Mouse (Mus musculus): ENCODE data around the gene Abat. TPM values are rescaled to one million over a fixed set of nuclear protein-coding genes. Genes with fewer than 3 reads are reported as not detected.

The Abat gene
- total RNA-seq, 2 experiments from 2014 or later: 140 to 156 TPM

GRCm38 (mm10) chr16:8619659-8620314 is 106.6 kb downstream of the Abat start:
- TF ChIP-seq CTCF (IDR thresholded peaks at IDR 0.05): no peak
- Histone ChIP-seq H3K4me3 (no peak overlapping the region), H3K27ac (no peak overlapping the region)
- no peak for DNase-seq (ENCODE audit: extremely low spot score in 1 of 2, low spot score in 2 of 2)
- intact Hi-C loops (cut with DNase I): no loop called here

- Histone ChIP-seq H3K27ac (no peak overlapping the region), H3K4me3 (no peak overlapping the region)
- no peak for DNase-seq (ENCODE audit: extremely low spot score in 1 of 2, low spot score in 2 of 2)
- intact Hi-C loops (cut with DNase I): no loop called here
- TF ChIP-seq CTCF (IDR thresholded peaks at IDR 0.05): no peak
These were observed 107.3 kb downstream of the Abat start for GRCm38 (mm10) chr16:8620315-8621115.

- Histone ChIP-seq H3K27ac (no peak overlapping the region), H3K4me3 (no peak overlapping the region)
- intact Hi-C loops (cut with DNase I): loop anchor here (10.0 kb wide), 1 partner anchor 136 kb away; no protein-coding TSS in a partner anchor
- TF ChIP-seq CTCF (IDR thresholded peaks at IDR 0.05): no peak
- no peak for DNase-seq (ENCODE audit: extremely low spot score in 1 of 2, low spot score in 2 of 2)
These were observed 117.2 kb downstream of the Abat start for GRCm38 (mm10) chr16:8630419-8630818.

- TF ChIP-seq CTCF (IDR thresholded peaks at IDR 0.05): no peak
- H3K27ac ChIP-seq: no peak overlapping the region
- H3K4me3 ChIP-seq: no peak overlapping the region
- no peak for DNase-seq (ENCODE audit: extremely low spot score in 1 of 2, low spot score in 2 of 2)
- intact Hi-C loops (cut with DNase I): loop anchor here (10.0 kb wide), 1 partner anchor 137 kb away; no protein-coding TSS in a partner anchor
These were observed 118.2 kb downstream of the Abat start for GRCm38 (mm10) chr16:8631428-8631827.

- no peak for TF ChIP-seq CTCF (IDR thresholded peaks at IDR 0.05)
- intact Hi-C loops (cut with DNase I): loop anchor here (10.0 kb wide), 1 partner anchor 142 kb away; no protein-coding TSS in a partner anchor
- peak overlapping the region; percentile 59 for H3K4me3 ChIP-seq
- DNase-seq (ENCODE audit: extremely low spot score in 1 of 2, low spot score in 2 of 2): no peak
- peak overlapping the region; percentile 88 for H3K27ac ChIP-seq
These were observed 123.6 kb downstream of the Abat start for GRCm38 (mm10) chr16:8636867-8637216.

GRCm38 (mm10) chr16:8637217-8638051 is 124.2 kb downstream of the Abat start, which contains the start of the genes Pmm2 and Tmem186:
Gene Pmm2 (plus strand): TSS chr16:8637674.
Gene Tmem186 (minus strand): TSS chr16:8637712.
- intact Hi-C loops (cut with DNase I): loop anchor here (10.0 kb wide), 1 partner anchor 143 kb away; no protein-coding TSS in a partner anchor
- no peak; the same call in 1 of the 2 replicates for TF ChIP-seq CTCF (IDR thresholded peaks at IDR 0.05)
- Histone ChIP-seq H3K4me3 (peak within 1 kb of the TSS; percentile 59), H3K27ac (peak within 1 kb of the TSS; percentile 88)
- peak; percentile 84 to 87 for DNase-seq (ENCODE audit: extremely low spot score in 1 of 2, low spot score in 2 of 2)

GRCm38 (mm10) chr16:8638131-8638530 is 124.9 kb downstream of the Abat start:
- no peak for TF ChIP-seq CTCF (IDR thresholded peaks at IDR 0.05)
- DNase-seq (ENCODE audit: extremely low spot score in 1 of 2, low spot score in 2 of 2): no peak
- Histone ChIP-seq H3K27ac (peak overlapping the region; percentile 88), H3K4me3 (peak overlapping the region; percentile 59)
- intact Hi-C loops (cut with DNase I): loop anchor here (10.0 kb wide), 1 partner anchor 143 kb away; no protein-coding TSS in a partner anchor

GRCm38 (mm10) chr16:8639466-8640191 is 126.4 kb downstream of the Abat start:
- no peak for TF ChIP-seq CTCF (IDR thresholded peaks at IDR 0.05)
- intact Hi-C loops (cut with DNase I): loop anchor here (10.0 kb wide), 1 partner anchor 145 kb away; no protein-coding TSS in a partner anchor
- H3K4me3 ChIP-seq: no peak overlapping the region
- no peak for DNase-seq (ENCODE audit: extremely low spot score in 1 of 2, low spot score in 2 of 2)
- no peak overlapping the region for H3K27ac ChIP-seq

GRCm38 (mm10) chr16:8643855-8644254 is 130.6 kb downstream of the Abat start:
- DNase-seq (ENCODE audit: extremely low spot score in 1 of 2, low spot score in 2 of 2): no peak
- intact Hi-C loops (cut with DNase I): loop anchor here (2.0 kb wide), 1 partner anchor 29 kb away; the partner anchor contains the start of gene Carhsp1
- peak; percentile 82 for TF ChIP-seq CTCF (IDR thresholded peaks at IDR 0.05)
- Histone ChIP-seq H3K4me3 (no peak overlapping the region), H3K27ac (no peak overlapping the region)

GRCm38 (mm10) chr16:8645546-8645945 is 132.3 kb downstream of the Abat start:
- no peak for TF ChIP-seq CTCF (IDR thresholded peaks at IDR 0.05)
- Histone ChIP-seq H3K4me3 (no peak overlapping the region), H3K27ac (peak overlapping the region; percentile 24; the same call in 1 of the 2 replicates)
- intact Hi-C loops (cut with DNase I): loop anchor here (2.0 kb wide), 1 partner anchor 27 kb away; the partner anchor contains the start of gene Carhsp1
- DNase-seq (ENCODE audit: extremely low spot score in 1 of 2, low spot score in 2 of 2): no peak

GRCm38 (mm10) chr16:8650007-8650406 is 136.8 kb downstream of the Abat start:
- no peak for DNase-seq (ENCODE audit: extremely low spot score in 1 of 2, low spot score in 2 of 2)
- no peak overlapping the region for H3K4me3 ChIP-seq
- intact Hi-C loops (cut with DNase I): no loop called here
- no peak overlapping the region for H3K27ac ChIP-seq
- no peak for TF ChIP-seq CTCF (IDR thresholded peaks at IDR 0.05)

Measured in left cerebral cortex, adult 2 months (tissue).